Mouse (Mus musculus) liver, postnatal 0 days (tissue): ENCODE data around the gene Pibf1. TPM values are rescaled to one million over a fixed set of nuclear protein-coding genes. Genes with fewer than 3 reads are reported as not detected.

Experiments used
- ATAC-seq: fragments of 200-750 bp; cut with Nextera tagmentation; 2 replicates; pipeline ENCODE4 v1.8.0; 2017; ENCODE audit warnings: mild to moderate bottlenecking, moderate library complexity
- DNase-seq: peaks from one replicate; pipeline ENCODE4 v3.0.0-alpha.2; 2016
- H3K27ac ChIP-seq: fragments of 300-500 bp; sonication (generic); 2 replicates; pipeline ENCODE4 v1.5.1; 2014; ENCODE audit warnings: antibody characterized with exemption, moderate library complexity, mild to moderate bottlenecking, low read depth
- H3K27me3 ChIP-seq: fragments of 300-500 bp; sonication (generic); 2 replicates; pipeline ENCODE4 v1.6.1; 2014; ENCODE audit warnings: low read length, control low read depth, mixed read lengths; ENCODE audit not compliant: insufficient read depth
- H3K36me3 ChIP-seq: fragments of 300-500 bp; sonication (generic); replicated peaks from 2 replicates; pipeline ENCODE4 v1.6.1; 2014; ENCODE audit warnings: mild to moderate bottlenecking, control low read depth, low read length, moderate library complexity, mixed read lengths; ENCODE audit not compliant: insufficient read depth
- H3K4me1 ChIP-seq: fragments of 300-500 bp; sonication (generic); 2 replicates; pipeline ENCODE4 v1.6.1; 2014; ENCODE audit warnings: antibody characterized with exemption, mild to moderate bottlenecking, control low read depth; ENCODE audit not compliant: insufficient read depth
- H3K4me2 ChIP-seq: fragments of 300-500 bp; sonication (generic); 2 replicates; pipeline ENCODE4 v1.6.1; 2014; ENCODE audit warnings: low read depth, mild to moderate bottlenecking, low read length, moderate library complexity, mixed read lengths
- H3K4me3 ChIP-seq: fragments of 300-500 bp; sonication (generic); 2 replicates; pipeline ENCODE4 v1.5.1; 2014; ENCODE audit warnings: low read depth, low read length
- H3K9ac ChIP-seq: fragments of 300-500 bp; sonication (generic); replicated peaks from 2 replicates; pipeline ENCODE4 v1.6.1; 2014; ENCODE audit warnings: mild to moderate bottlenecking, moderate library complexity
- H3K9me3 ChIP-seq: fragments of 300-500 bp; sonication (generic); 2 replicates; pipeline ENCODE4 v1.6.1; 2016; ENCODE audit warnings: mild to moderate bottlenecking, control low read depth, low read length, mixed read lengths
- CTCF ChIP-seq: sonication (generic); IDR thresholded peaks from 2 replicates; pipeline ENCODE4 v1.5.1; 2016; ENCODE audit warnings: antibody characterized with exemption, low read depth
- EP300 ChIP-seq: IDR thresholded peaks from 2 replicates; pipeline ENCODE4 v1.6.1; 2016; ENCODE audit warnings: antibody characterized with exemption, low read depth, mild to moderate bottlenecking
- WGBS: fragments of 180-500 bp; shearing (Covaris S2); extraction: QIAGEN DNeasy Blood & Tissue Kit; methylation state at CpG from one replicate; pipeline ENCODE4 v1.1.7; 2014; ENCODE audit not compliant: insufficient replicate concordance; 5-methylcytosine and 5-hydroxymethylcytosine counted together
- polyA plus RNA-seq: library from polyadenylated mRNA; unstranded; fragments of >200 nt; fragmentation: Nextera tagmentation; extraction: Ambion mirVana; gene quantifications from 2 replicates; pipeline ENCODE4 v1.2.1, GENCODE M21; 2015

The Pibf1 gene
- polyA plus RNA-seq, 1 experiment from 2014 or later: 4.9 TPM

GRCm38 (mm10) chr14:99099967-99100587 lies 853 bp downstream of the Pibf1 start:
- Histone ChIP-seq H3K4me1 (peaks cover 8% of the 10 kb centered on the region), H3K4me2 (peak overlapping the region; percentile 67), H3K4me3 (peak overlapping the region; percentile 99), H3K27me3 (no peaks in the 10 kb centered on the region), H3K9ac (peak overlapping the region; percentile 69), H3K27ac (no peak overlapping the region), H3K9me3 (no peaks in the 10 kb centered on the region), H3K36me3 (peaks cover 29% of the 10 kb centered on the region)
- TF ChIP-seq EP300 (no peak), CTCF (no peak)
- ATAC-seq: peak; percentile 49
- no peak for DNase-seq
- WGBS: 5% methylated on average over 20 of the region's 20 CpGs

GRCm38 (mm10) chr14:99103050-99103449 lies 3.8 kb downstream of the Pibf1 start:
- ATAC-seq: no peak
- WGBS: 80% methylated on average over 4 of the region's 4 CpGs
- peaks cover 19% of the 10 kb centered on the region for H3K36me3 ChIP-seq

DNA sequence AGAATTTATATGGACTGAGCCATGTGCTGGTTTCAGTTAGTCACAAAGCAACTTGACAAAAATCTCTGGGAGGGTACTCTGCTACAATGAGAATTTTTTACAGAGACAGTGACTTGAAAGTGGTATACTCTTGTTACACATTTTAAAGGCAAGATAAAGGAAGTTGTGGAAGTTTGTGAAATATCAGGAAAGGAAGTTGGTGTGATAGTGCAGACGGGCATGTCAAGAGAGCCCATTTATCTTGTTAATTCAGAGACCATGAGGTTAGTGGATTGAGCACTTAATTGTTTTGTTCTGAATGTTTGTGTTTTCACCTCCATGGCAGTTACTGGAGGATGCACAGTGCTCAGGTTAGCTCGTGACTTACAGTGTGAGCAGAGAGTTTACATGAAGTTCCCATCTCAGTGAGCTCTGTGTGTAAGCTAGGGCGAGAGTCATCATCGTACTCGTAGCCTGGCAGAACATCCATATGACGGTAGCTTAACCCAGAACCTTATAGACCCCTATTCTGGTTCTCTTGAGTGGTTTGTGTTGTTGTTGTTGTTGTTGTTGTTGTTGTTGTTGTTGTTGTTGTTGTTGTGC lies 5.4 kb downstream of the Pibf1 start:
- no peaks in the 10 kb centered on the region; the same call in 1 of the 2 replicates for H3K4me1 ChIP-seq
- DNase-seq (no peak), ATAC-seq (no peak)
- H3K9me3 ChIP-seq: no peaks in the 10 kb centered on the region
- H3K9ac ChIP-seq: no peak overlapping the region
- no peak overlapping the region for H3K4me3 ChIP-seq
- TF ChIP-seq EP300: no peak
- no peak for TF ChIP-seq CTCF
- H3K27me3 ChIP-seq: no peaks in the 10 kb centered on the region
- peaks cover 27% of the 10 kb centered on the region for H3K36me3 ChIP-seq
- no peak overlapping the region for H3K4me2 ChIP-seq
- no peak overlapping the region for H3K27ac ChIP-seq
- 65% methylated on average over 6 of the region's 6 CpGs for WGBS

More at GRCm38 (mm10) chr14:99103050-99103449, 3.8 kb downstream of the Pibf1 start:
- Histone ChIP-seq H3K27me3 (no peaks in the 10 kb centered on the region), H3K9me3 (no peaks in the 10 kb centered on the region), H3K9ac (no peak overlapping the region), H3K4me2 (no peak overlapping the region), H3K4me3 (no peak overlapping the region), H3K27ac (no peak overlapping the region), H3K4me1 (peaks cover 8% of the 10 kb centered on the region)
- no peak for TF ChIP-seq EP300
- no peak for TF ChIP-seq CTCF
- DNase-seq: no peak

DNA sequence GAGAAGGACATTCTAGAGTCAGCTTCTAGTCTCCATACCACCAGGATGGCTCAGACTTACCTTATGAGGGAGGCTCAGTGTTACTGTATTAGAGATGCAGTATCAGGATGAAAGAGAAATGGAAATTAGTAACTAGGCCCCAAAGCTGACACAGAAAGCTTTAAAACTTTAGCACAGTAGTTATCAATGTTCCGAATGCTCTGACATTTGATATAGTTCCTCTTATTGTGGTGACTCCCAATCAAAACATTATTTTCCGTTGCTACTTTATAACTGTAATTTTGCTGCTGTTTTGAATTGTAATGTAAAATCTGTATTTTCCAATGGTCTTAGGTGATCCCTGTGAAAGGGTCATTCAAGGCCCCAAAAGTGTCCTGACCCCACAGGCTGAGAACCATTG lies 7.4 kb downstream of the Pibf1 start:
- Histone ChIP-seq H3K27ac (no peak overlapping the region), H3K4me2 (no peak overlapping the region), H3K4me3 (no peak overlapping the region), H3K9me3 (no peaks in the 10 kb centered on the region), H3K36me3 (peaks cover 35% of the 10 kb centered on the region), H3K4me1 (no peaks in the 10 kb centered on the region; the same call in 1 of the 2 replicates), H3K27me3 (no peaks in the 10 kb centered on the region), H3K9ac (no peak overlapping the region)
- WGBS: 79% methylated on average over 2 of the region's 2 CpGs
- no peak for ATAC-seq
- DNase-seq: no peak
- TF ChIP-seq CTCF (no peak), EP300 (no peak)

DNA sequence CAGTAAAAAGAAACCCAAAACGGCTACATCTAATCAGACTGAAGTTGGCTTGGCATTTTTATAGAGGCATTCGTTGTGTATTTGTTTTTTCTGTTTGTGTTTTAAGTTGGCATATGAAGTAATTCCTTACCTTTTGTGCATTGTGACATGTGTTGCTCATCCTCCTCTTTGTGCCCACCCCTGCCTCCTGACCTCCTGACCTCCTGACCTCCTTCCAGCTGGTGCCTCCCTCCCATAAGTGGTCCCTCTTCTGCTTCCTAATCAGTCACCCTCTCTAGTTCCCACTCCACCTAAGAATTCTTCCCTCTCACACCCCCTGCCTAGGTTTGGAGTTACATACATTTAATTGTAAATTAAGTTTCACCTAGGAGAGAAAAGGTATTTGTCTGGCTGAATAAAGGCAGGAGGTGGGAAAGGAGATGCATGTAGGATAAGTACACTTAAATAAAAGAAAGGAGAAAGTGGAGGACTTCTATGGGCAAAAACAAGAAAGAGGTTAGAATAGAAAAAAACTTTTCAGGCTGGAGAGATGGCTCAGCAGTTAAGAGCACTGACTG lies 8.5 kb downstream of the Pibf1 start:
- WGBS: 72% methylated on average over 2 of the region's 2 CpGs
- no peak for DNase-seq
- peaks cover 43% of the 10 kb centered on the region for H3K36me3 ChIP-seq
- TF ChIP-seq CTCF (no peak), EP300 (no peak)
- H3K9ac ChIP-seq: no peak overlapping the region
- H3K27me3 ChIP-seq: no peaks in the 10 kb centered on the region
- no peak overlapping the region for H3K27ac ChIP-seq
- no peak overlapping the region for H3K4me3 ChIP-seq
- no peak overlapping the region for H3K4me2 ChIP-seq
- no peaks in the 10 kb centered on the region for H3K9me3 ChIP-seq
- H3K4me1 ChIP-seq: no peaks in the 10 kb centered on the region; the same call in 1 of the 2 replicates
- no peak for ATAC-seq

DNA sequence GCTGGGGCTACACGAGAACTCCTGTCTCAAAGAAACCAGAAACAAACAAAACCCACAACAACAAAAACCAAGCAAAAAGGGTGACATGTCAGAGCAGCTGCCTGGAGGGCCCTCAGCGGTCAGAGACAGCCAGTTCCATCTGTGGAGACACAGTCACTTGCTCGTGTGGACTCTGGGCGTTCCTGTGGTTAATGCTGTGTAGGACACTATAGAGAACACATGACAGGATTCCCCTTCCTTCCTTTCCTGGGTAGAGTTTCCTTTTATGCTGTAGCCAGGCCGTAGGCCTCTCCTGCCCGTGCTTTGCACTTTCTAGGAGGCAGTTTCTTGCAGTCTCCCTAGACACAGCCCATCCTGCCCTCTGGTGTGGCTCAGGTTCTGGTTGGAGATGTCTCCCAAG lies 9.5 kb downstream of the Pibf1 start:
- H3K4me1 ChIP-seq: no peaks in the 10 kb centered on the region; the same call in 1 of the 2 replicates
- H3K27ac ChIP-seq: no peak overlapping the region
- no peak overlapping the region for H3K9ac ChIP-seq
- no peak overlapping the region for H3K4me3 ChIP-seq
- ATAC-seq (0 out of 2 replicates have a peak, but pooled peaks have one; percentile 27), DNase-seq (no peak)
- peaks cover 40% of the 10 kb centered on the region for H3K36me3 ChIP-seq
- no peaks in the 10 kb centered on the region for H3K27me3 ChIP-seq
- WGBS: 56% methylated on average over 6 of the region's 6 CpGs
- no peaks in the 10 kb centered on the region for H3K9me3 ChIP-seq
- TF ChIP-seq EP300 (no peak), CTCF (no peak)
- H3K4me2 ChIP-seq: no peak overlapping the region
